Mouse (Mus musculus) olfactory bulb, adult 2 months (tissue): ENCODE data around the gene Tbx1. TPM values are rescaled to one million over a fixed set of nuclear protein-coding genes. Genes with fewer than 3 reads are reported as not detected.

ENCODE experiments used
- H3K27ac ChIP-seq: fragments of 200-500 bp; 2 replicates; pipeline ENCODE4 v1.5.1; 2012; ENCODE audit warnings: low read depth, low read length; ENCODE audit not compliant: insufficient read depth
- H3K4me1 ChIP-seq: fragments of 200-500 bp; 2 replicates; pipeline ENCODE4 v1.6.1; 2012; ENCODE audit warnings: low read length; ENCODE audit not compliant: control insufficient read depth, insufficient read depth
- H3K4me3 ChIP-seq: fragments of 200-500 bp; 2 replicates; pipeline ENCODE4 v1.5.1; 2012; ENCODE audit warnings: mild to moderate bottlenecking, low read depth, low read length, moderate library complexity; ENCODE audit not compliant: insufficient read depth
- CTCF ChIP-seq: fragments of 200-500 bp; IDR thresholded peaks from 2 replicates; pipeline ENCODE4 v1.5.1; 2012; ENCODE audit warnings: low read depth, mild to moderate bottlenecking, low read length, moderate library complexity; ENCODE audit not compliant: insufficient read depth
- POLR2A ChIP-seq: fragments of 200-500 bp; IDR thresholded peaks from 2 replicates; pipeline ENCODE4 v1.6.1; 2012; ENCODE audit warnings: mild to moderate bottlenecking, low read depth, low read length, moderate library complexity; ENCODE audit not compliant: insufficient read depth
- WGBS: fragments of 180-500 bp; shearing (Covaris S2); methylation state at CpG from one replicate; pipeline ENCODE4 v1.1.7; 2018; 5-methylcytosine and 5-hydroxymethylcytosine counted together
- polyA plus RNA-seq: library from polyadenylated mRNA; stranded (reverse); fragments of >200 nt; gene quantifications from 2 replicates; pipeline ENCODE4 v1.2.4, GENCODE M21; 2012; ENCODE audit warnings: low replicate concordance; ENCODE audit not compliant: missing spikeins, insufficient read depth, insufficient read length

Tbx1 gene
- polyA plus RNA-seq, 1 experiment: not detected

GRCm38 (mm10) chr16:18596255-18596654, 5.8 kb upstream of the Tbx1 start:
- peaks cover 7% of the 10 kb centered on the region for H3K4me1 ChIP-seq
- no peak overlapping the region for H3K27ac ChIP-seq
- no peak overlapping the region for H3K4me3 ChIP-seq
- WGBS: 64% methylated on average over 5 of the region's 5 CpGs
- TF ChIP-seq CTCF: no peak
- TF ChIP-seq POLR2A: no peak

GRCm38 (mm10) chr16:18593930-18594329, 3.5 kb upstream of the Tbx1 start:
- no peak overlapping the region for H3K27ac ChIP-seq
- WGBS: 75% methylated on average over 2 of the region's 2 CpGs
- no peak for TF ChIP-seq POLR2A
- TF ChIP-seq CTCF: no peak

GRCm38 (mm10) chr16:18591047-18592018, 862 bp upstream of the Tbx1 start:
- no peak overlapping the region for H3K4me3 ChIP-seq
- no peak overlapping the region for H3K27ac ChIP-seq
- WGBS: 7% methylated on average over 59 of the region's 59 CpGs
- no peak for TF ChIP-seq CTCF
- TF ChIP-seq POLR2A: no peak
- peaks cover 28% of the 10 kb centered on the region for H3K4me1 ChIP-seq

More at GRCm38 (mm10) chr16:18593930-18594329, 3.5 kb upstream of the Tbx1 start:
- Histone ChIP-seq H3K4me1 (peaks cover 18% of the 10 kb centered on the region), H3K4me3 (no peak overlapping the region)

GRCm38 (mm10) chr16:18589080-18589621, 1.3 kb downstream of the Tbx1 start:
- TF ChIP-seq CTCF (no peak), POLR2A (no peak)
- H3K4me3 ChIP-seq: no peak overlapping the region
- 78% methylated on average over 9 of the region's 9 CpGs for WGBS
- H3K4me1 ChIP-seq: peaks cover 31% of the 10 kb centered on the region
- H3K27ac ChIP-seq: no peak overlapping the region

- Histone ChIP-seq H3K27ac (no peak overlapping the region), H3K4me3 (no peak overlapping the region), H3K4me1 (peaks cover 31% of the 10 kb centered on the region)
- TF ChIP-seq POLR2A (no peak), CTCF (no peak)
- 34% methylated on average over 31 of the region's 31 CpGs for WGBS
Observed at GRCm38 (mm10) chr16:18588738-18589055, 1.8 kb downstream of the Tbx1 start.

- WGBS: 8% methylated on average over 57 of the region's 57 CpGs
- TF ChIP-seq CTCF (no peak), POLR2A (no peak)
- no peak overlapping the region for H3K4me3 ChIP-seq
- H3K27ac ChIP-seq: no peak overlapping the region
- peaks cover 31% of the 10 kb centered on the region for H3K4me1 ChIP-seq
Observed at GRCm38 (mm10) chr16:18587847-18588737, 2.4 kb downstream of the Tbx1 start.

- no peak overlapping the region for H3K27ac ChIP-seq
- 3% methylated on average over 56 of the region's 62 CpGs for WGBS
- peak overlapping the region; percentile 31 for H3K4me3 ChIP-seq
- TF ChIP-seq CTCF: no peak
- no peak for TF ChIP-seq POLR2A
- peaks cover 36% of the 10 kb centered on the region for H3K4me1 ChIP-seq
Observed at GRCm38 (mm10) chr16:18586906-18587546, 3.4 kb downstream of the Tbx1 start.

GRCm38 (mm10) chr16:18586076-18586905, 4.2 kb downstream of the Tbx1 start:
- no peak overlapping the region for H3K27ac ChIP-seq
- H3K4me3 ChIP-seq: peak overlapping the region; percentile 31
- TF ChIP-seq POLR2A: no peak
- no peak for TF ChIP-seq CTCF
- peaks cover 37% of the 10 kb centered on the region for H3K4me1 ChIP-seq
- 11% methylated on average over 83 of the region's 83 CpGs for WGBS

GRCm38 (mm10) chr16:18585676-18586075, 4.8 kb downstream of the Tbx1 start:
- TF ChIP-seq CTCF (no peak), POLR2A (no peak)

More at GRCm38 (mm10) chr16:18585676-18586075, 4.8 kb downstream of the Tbx1 start:
- 74% methylated on average over 10 of the region's 10 CpGs for WGBS
- no peak overlapping the region for H3K27ac ChIP-seq
- H3K4me1 ChIP-seq: peaks cover 36% of the 10 kb centered on the region
- no peak overlapping the region for H3K4me3 ChIP-seq
